Mouse (Mus musculus): Measurements from ENCODE around the gene Tango6. TPM values are rescaled to one million over a fixed set of nuclear protein-coding genes. Genes with fewer than 3 reads are reported as not detected.

The Tango6 gene
- polyA plus RNA-seq, 1 experiment from 2014 or later = 9.1 TPM

DNA sequence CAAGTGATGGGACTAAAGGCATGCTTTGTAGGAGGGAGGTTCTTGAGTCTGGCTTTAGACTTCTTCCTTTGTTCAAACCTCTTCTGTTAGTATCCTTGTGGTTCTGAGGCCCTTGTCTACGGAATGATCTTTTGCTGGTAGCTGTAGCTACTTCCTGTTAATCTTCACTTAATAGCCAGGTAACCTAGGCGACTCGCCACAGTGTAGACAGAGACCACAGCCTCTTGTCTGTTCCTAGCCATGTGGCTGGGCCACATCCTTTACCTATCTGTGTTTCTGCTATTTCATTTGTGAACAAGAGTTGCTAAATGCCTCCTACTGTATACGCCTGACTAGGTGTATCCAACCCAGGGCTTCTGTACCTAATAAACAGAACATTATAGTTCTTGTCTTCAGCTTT is 39.8 kb upstream of the Tango6 start:
- Histone ChIP-seq H3K9me3 (ENCODE audit: control insufficient read depth, low read length) (no peaks in the 10 kb centered on the region), H3K4me2 (ENCODE audit: low read length) (no peak overlapping the region), H3K27me3 (replicated peaks; ENCODE audit: control insufficient read depth, insufficient read depth, low read length) (no peaks in the 10 kb centered on the region), H3K36me3 (ENCODE audit: control insufficient read depth, insufficient read depth, low read length) (no peaks in the 10 kb centered on the region), H3K4me3 (ENCODE audit: low read depth, low read length) (no peak overlapping the region), H3K4me1 (replicated peaks; ENCODE audit: control insufficient read depth, insufficient read depth, low read length) (no peaks in the 10 kb centered on the region; the same call in 1 of the 2 replicates), H3K27ac (ENCODE audit: low read depth) (no peak overlapping the region), H3K9ac (ENCODE audit: low read length) (no peak overlapping the region)
- 75% methylated on average over 4 of the region's 4 CpGs for WGBS
- no peak for ATAC-seq (replicated peaks; ENCODE audit: low FRiP score, low TSS enrichment, low read depth)
- no peak for DNase-seq (ENCODE audit: low spot score)

- no peak overlapping the region for H3K27ac ChIP-seq (ENCODE audit: low read depth)
- H3K4me3 ChIP-seq (ENCODE audit: low read depth, low read length) = no peak overlapping the region
- no peak for DNase-seq (ENCODE audit: low spot score)
- H3K4me1 ChIP-seq (replicated peaks; ENCODE audit: control insufficient read depth, insufficient read depth, low read length) = no peaks in the 10 kb centered on the region; the same call in 1 of the 2 replicates
- no peaks in the 10 kb centered on the region for H3K27me3 ChIP-seq (replicated peaks; ENCODE audit: control insufficient read depth, insufficient read depth, low read length)
- H3K9me3 ChIP-seq (ENCODE audit: control insufficient read depth, low read length) = no peaks in the 10 kb centered on the region
- H3K36me3 ChIP-seq (ENCODE audit: control insufficient read depth, insufficient read depth, low read length) = no peaks in the 10 kb centered on the region
- whole genome bisulfite sequencing = 76% methylated on average over 3 of the region's 3 CpGs
- no peak for ATAC-seq (replicated peaks; ENCODE audit: low FRiP score, low TSS enrichment, low read depth)
- H3K9ac ChIP-seq (ENCODE audit: low read length) = no peak overlapping the region
- H3K4me2 ChIP-seq (ENCODE audit: low read length) = no peak overlapping the region
Measured at GRCm38 (mm10) chr8:106644957-106645356, 37.9 kb upstream of the Tango6 start.

- ATAC-seq (replicated peaks; ENCODE audit: low FRiP score, low TSS enrichment, low read depth) (no peak), DNase-seq (ENCODE audit: low spot score) (no peak)
- H3K9ac ChIP-seq (ENCODE audit: low read length) = no peak overlapping the region
- H3K4me2 ChIP-seq (ENCODE audit: low read length) = no peak overlapping the region
- H3K36me3 ChIP-seq (ENCODE audit: control insufficient read depth, insufficient read depth, low read length) = 0 out of 2 replicates have a peak, but pooled peaks cover 3% of the 10 kb centered on the region
- WGBS = 68% methylated on average over 2 of the region's 2 CpGs
- H3K27ac ChIP-seq (ENCODE audit: low read depth) = no peak overlapping the region
- no peaks in the 10 kb centered on the region; the same call in 1 of the 2 replicates for H3K4me1 ChIP-seq (replicated peaks; ENCODE audit: control insufficient read depth, insufficient read depth, low read length)
- H3K4me3 ChIP-seq (ENCODE audit: low read depth, low read length) = no peak overlapping the region
- no peaks in the 10 kb centered on the region for H3K27me3 ChIP-seq (replicated peaks; ENCODE audit: control insufficient read depth, insufficient read depth, low read length)
- H3K9me3 ChIP-seq (ENCODE audit: control insufficient read depth, low read length) = no peaks in the 10 kb centered on the region
Measured at GRCm38 (mm10) chr8:106646153-106646552, 36.7 kb upstream of the Tango6 start.

- ATAC-seq (replicated peaks; ENCODE audit: low FRiP score, low TSS enrichment, low read depth) = no peak
- no peak for DNase-seq (ENCODE audit: low spot score)
- H3K4me1 ChIP-seq (replicated peaks; ENCODE audit: control insufficient read depth, insufficient read depth, low read length) = no peaks in the 10 kb centered on the region; the same call in 1 of the 2 replicates
- 67% methylated on average over 5 of the region's 5 CpGs for WGBS
- H3K36me3 ChIP-seq (ENCODE audit: control insufficient read depth, insufficient read depth, low read length) = 0 out of 2 replicates have a peak, but pooled peaks cover 3% of the 10 kb centered on the region
- H3K27me3 ChIP-seq (replicated peaks; ENCODE audit: control insufficient read depth, insufficient read depth, low read length) = no peaks in the 10 kb centered on the region
- H3K9ac ChIP-seq (ENCODE audit: low read length) = no peak overlapping the region
- H3K4me3 ChIP-seq (ENCODE audit: low read depth, low read length) = no peak overlapping the region
- peak overlapping the region; percentile 2; the same call in 1 of the 2 replicates for H3K27ac ChIP-seq (ENCODE audit: low read depth)
- no peaks in the 10 kb centered on the region for H3K9me3 ChIP-seq (ENCODE audit: control insufficient read depth, low read length)
- H3K4me2 ChIP-seq (ENCODE audit: low read length) = no peak overlapping the region
Measured at GRCm38 (mm10) chr8:106646731-106647130, 36.1 kb upstream of the Tango6 start.

DNA sequence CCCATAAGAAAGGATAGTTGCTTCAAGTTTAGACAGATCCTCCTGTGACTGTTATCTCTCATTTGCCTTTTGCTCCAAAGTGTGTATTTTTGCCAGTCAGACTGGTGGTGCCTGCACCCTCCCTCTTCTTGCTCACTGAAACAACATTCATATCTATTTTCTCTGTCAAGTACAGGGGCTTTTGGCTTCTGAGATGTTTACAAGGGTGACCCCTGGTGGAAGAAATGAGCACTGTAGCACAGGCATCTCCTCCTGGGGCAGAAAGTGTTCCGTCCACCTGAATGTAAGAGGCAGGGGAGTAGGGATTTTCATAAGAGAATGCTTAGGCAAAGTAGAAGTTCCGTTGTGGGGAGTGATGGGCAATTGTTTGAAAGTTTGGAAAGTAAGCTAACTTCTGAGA is 35.5 kb upstream of the Tango6 start:
- Histone ChIP-seq H3K27ac (ENCODE audit: low read depth) (no peak overlapping the region), H3K36me3 (ENCODE audit: control insufficient read depth, insufficient read depth, low read length) (0 out of 2 replicates have a peak, but pooled peaks cover 3% of the 10 kb centered on the region), H3K9me3 (ENCODE audit: control insufficient read depth, low read length) (no peaks in the 10 kb centered on the region), H3K27me3 (replicated peaks; ENCODE audit: control insufficient read depth, insufficient read depth, low read length) (no peaks in the 10 kb centered on the region), H3K4me2 (ENCODE audit: low read length) (no peak overlapping the region), H3K9ac (ENCODE audit: low read length) (no peak overlapping the region), H3K4me3 (ENCODE audit: low read depth, low read length) (no peak overlapping the region), H3K4me1 (replicated peaks; ENCODE audit: control insufficient read depth, insufficient read depth, low read length) (no peaks in the 10 kb centered on the region; the same call in 1 of the 2 replicates)
- no peak; the same call in 1 of the 2 replicates for ATAC-seq (replicated peaks; ENCODE audit: low FRiP score, low TSS enrichment, low read depth)
- peak; percentile 92 for DNase-seq (ENCODE audit: low spot score)
- WGBS = 29% methylated on average over 2 of the region's 2 CpGs

DNA sequence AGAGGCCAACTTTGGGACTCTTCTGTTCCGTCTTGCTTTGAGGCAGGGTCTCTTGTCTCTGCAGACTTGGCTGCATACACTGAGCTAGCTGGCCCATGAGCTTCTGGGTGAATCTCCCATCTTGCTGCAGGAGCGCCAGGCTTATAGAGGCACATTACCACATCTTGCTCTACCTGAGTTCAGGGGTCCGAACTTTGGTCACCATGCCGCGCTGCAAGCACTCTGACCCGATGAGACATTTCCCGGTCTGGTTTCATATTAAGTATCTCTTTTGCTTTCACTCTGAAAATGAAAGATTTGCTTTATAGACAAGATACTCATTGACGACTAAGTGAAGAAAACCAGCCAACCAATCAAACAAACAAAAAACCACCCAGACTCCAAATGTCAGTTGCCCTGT is 34.4 kb upstream of the Tango6 start:
- ATAC-seq (replicated peaks; ENCODE audit: low FRiP score, low TSS enrichment, low read depth) (no peak), DNase-seq (ENCODE audit: low spot score) (no peak)
- no peaks in the 10 kb centered on the region for H3K27me3 ChIP-seq (replicated peaks; ENCODE audit: control insufficient read depth, insufficient read depth, low read length)
- H3K9ac ChIP-seq (ENCODE audit: low read length) = no peak overlapping the region
- H3K4me2 ChIP-seq (ENCODE audit: low read length) = no peak overlapping the region
- no peaks in the 10 kb centered on the region; the same call in 1 of the 2 replicates for H3K4me1 ChIP-seq (replicated peaks; ENCODE audit: control insufficient read depth, insufficient read depth, low read length)
- no peaks in the 10 kb centered on the region for H3K9me3 ChIP-seq (ENCODE audit: control insufficient read depth, low read length)
- no peak overlapping the region for H3K27ac ChIP-seq (ENCODE audit: low read depth)
- WGBS = 90% methylated on average over 8 of the region's 8 CpGs
- no peak overlapping the region for H3K4me3 ChIP-seq (ENCODE audit: low read depth, low read length)
- H3K36me3 ChIP-seq (ENCODE audit: control insufficient read depth, insufficient read depth, low read length) = 0 out of 2 replicates have a peak, but pooled peaks cover 3% of the 10 kb centered on the region

- Histone ChIP-seq H3K4me3 (ENCODE audit: low read depth, low read length) (no peak overlapping the region), H3K4me1 (replicated peaks; ENCODE audit: control insufficient read depth, insufficient read depth, low read length) (no peaks in the 10 kb centered on the region; the same call in 1 of the 2 replicates), H3K27me3 (replicated peaks; ENCODE audit: control insufficient read depth, insufficient read depth, low read length) (no peaks in the 10 kb centered on the region), H3K27ac (ENCODE audit: low read depth) (no peak overlapping the region), H3K4me2 (ENCODE audit: low read length) (no peak overlapping the region), H3K9me3 (ENCODE audit: control insufficient read depth, low read length) (no peaks in the 10 kb centered on the region), H3K36me3 (ENCODE audit: control insufficient read depth, insufficient read depth, low read length) (peaks cover 8% of the 10 kb centered on the region; the same call in 1 of the 2 replicates), H3K9ac (ENCODE audit: low read length) (no peak overlapping the region)
- WGBS = 62% methylated on average over 3 of the region's 3 CpGs
- ATAC-seq (replicated peaks; ENCODE audit: low FRiP score, low TSS enrichment, low read depth) = no peak
- no peak for DNase-seq (ENCODE audit: low spot score)
Measured at GRCm38 (mm10) chr8:106651994-106652393, 30.9 kb upstream of the Tango6 start.

DNA sequence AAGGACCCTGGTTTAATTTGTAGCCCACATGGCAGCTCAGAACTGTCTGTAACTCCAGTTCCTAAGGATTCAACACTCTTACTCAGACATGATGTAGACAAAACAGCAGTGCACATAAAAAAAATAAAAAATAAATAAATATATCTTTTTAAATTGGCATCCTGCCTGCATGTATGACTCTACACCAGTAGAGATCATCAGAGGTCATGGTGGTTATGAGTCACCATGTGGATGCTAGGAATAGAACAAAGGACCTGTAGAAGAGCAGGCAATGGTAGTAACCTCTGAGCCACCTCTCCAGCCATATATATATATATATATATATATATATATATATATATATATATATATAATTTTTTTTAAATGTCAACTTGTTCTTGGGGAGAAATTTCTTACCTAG is 26.8 kb upstream of the Tango6 start:
- no peak overlapping the region for H3K27ac ChIP-seq (ENCODE audit: low read depth)
- H3K4me2 ChIP-seq (ENCODE audit: low read length) = no peak overlapping the region
- DNase-seq (ENCODE audit: low spot score) = no peak
- no peaks in the 10 kb centered on the region for H3K4me1 ChIP-seq (replicated peaks; ENCODE audit: control insufficient read depth, insufficient read depth, low read length)
- peaks cover 12% of the 10 kb centered on the region; the same call in 1 of the 2 replicates for H3K36me3 ChIP-seq (ENCODE audit: control insufficient read depth, insufficient read depth, low read length)
- H3K27me3 ChIP-seq (replicated peaks; ENCODE audit: control insufficient read depth, insufficient read depth, low read length) = no peaks in the 10 kb centered on the region
- H3K4me3 ChIP-seq (ENCODE audit: low read depth, low read length) = no peak overlapping the region
- H3K9ac ChIP-seq (ENCODE audit: low read length) = no peak overlapping the region
- ATAC-seq (replicated peaks; ENCODE audit: low FRiP score, low TSS enrichment, low read depth) = no peak
- H3K9me3 ChIP-seq (ENCODE audit: control insufficient read depth, low read length) = no peaks in the 10 kb centered on the region

DNA sequence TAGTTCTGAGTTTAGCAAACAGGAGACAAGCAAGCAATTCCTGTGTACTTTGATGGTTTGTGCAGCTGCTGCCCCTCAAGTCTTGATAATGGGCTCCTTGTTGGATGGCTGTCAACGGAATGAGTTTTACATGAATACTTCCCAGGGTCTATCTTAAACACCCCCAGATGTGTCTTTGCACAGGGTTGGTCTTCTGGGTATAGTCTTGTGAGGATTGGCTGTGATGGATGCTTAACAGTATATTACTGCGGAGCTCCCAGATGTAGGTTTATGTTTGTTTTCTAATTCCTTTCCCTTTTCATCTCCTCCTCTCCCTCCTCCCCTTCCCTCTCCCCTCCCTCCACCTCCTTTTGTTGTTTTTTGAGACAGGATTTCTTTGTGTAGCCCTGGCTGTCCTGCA is 10.1 kb upstream of the Tango6 start:
- Histone ChIP-seq H3K9ac (ENCODE audit: low read length) (no peak overlapping the region), H3K4me2 (ENCODE audit: low read length) (no peak overlapping the region), H3K27ac (ENCODE audit: low read depth) (no peak overlapping the region), H3K4me1 (replicated peaks; ENCODE audit: control insufficient read depth, insufficient read depth, low read length) (no peaks in the 10 kb centered on the region), H3K27me3 (replicated peaks; ENCODE audit: control insufficient read depth, insufficient read depth, low read length) (no peaks in the 10 kb centered on the region), H3K4me3 (ENCODE audit: low read depth, low read length) (no peak overlapping the region), H3K9me3 (ENCODE audit: control insufficient read depth, low read length) (no peaks in the 10 kb centered on the region), H3K36me3 (ENCODE audit: control insufficient read depth, insufficient read depth, low read length) (peaks cover 1% of the 10 kb centered on the region; the same call in 1 of the 2 replicates)
- WGBS = 59% methylated on average over 2 of the region's 2 CpGs
- DNase-seq (ENCODE audit: low spot score) = no peak
- ATAC-seq (replicated peaks; ENCODE audit: low FRiP score, low TSS enrichment, low read depth) = no peak

All from intestine, embryonic 14.5 days (tissue).